Mouse (Mus musculus) G1E (cell line): ENCODE data around the gene Hnrnpul2.

ENCODE experiments used
- CTCF ChIP-seq: IDR thresholded peaks from 2 replicates; pipeline ENCODE4 v1.5.1; 2012; ENCODE audit warnings: low read depth, low read length, inconsistent platforms, mixed read lengths
- GATA1 ChIP-seq: IDR thresholded peaks from 2 replicates; pipeline ENCODE4 v1.6.1; 2012; ENCODE audit warnings: borderline replicate concordance, low read length, inconsistent platforms, mixed read lengths
- GATA2 ChIP-seq: IDR thresholded peaks from 2 replicates; pipeline ENCODE4 v1.6.1; 2012; ENCODE audit warnings: low read depth, low read length, inconsistent platforms, borderline replicate concordance
- POLR2AphosphoS5 ChIP-seq: IDR thresholded peaks from 2 replicates; pipeline ENCODE4 v1.6.1; 2012; ENCODE audit warnings: low read depth, low read length, inconsistent platforms; ENCODE audit not compliant: insufficient replicate concordance
- TAL1 ChIP-seq: conservative IDR thresholded peaks from 2 replicates; pipeline ENCODE4 v1.6.1; 2012; ENCODE audit warnings: low read depth, low read length, inconsistent platforms, mixed read lengths

DNA sequence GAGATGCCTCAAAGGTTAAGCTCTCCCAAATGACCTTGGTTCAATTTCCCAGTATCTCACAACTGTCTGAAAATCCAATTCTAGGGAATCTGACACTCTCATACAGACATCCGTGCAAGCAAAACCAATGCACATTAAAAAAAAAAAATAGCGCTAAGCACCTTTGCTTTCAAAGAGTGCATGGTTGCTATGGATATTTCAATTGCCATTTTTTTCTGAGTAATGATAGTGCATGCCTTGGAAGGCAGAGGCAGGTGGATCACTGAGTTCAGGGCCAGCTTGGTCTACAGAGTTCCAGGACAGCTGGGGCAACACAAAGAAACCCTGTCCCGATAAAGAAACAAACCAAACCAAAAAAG, 61.2 kb downstream of the Hnrnpul2 start:
- TF ChIP-seq CTCF = no peak
- TF ChIP-seq POLR2AphosphoS5 = no peak
- no peak for TF ChIP-seq GATA1
- TF ChIP-seq TAL1 = no peak
- TF ChIP-seq GATA2 = no peak
